Mouse (Mus musculus): Measurements from ENCODE around the gene Ggt6.

DNA sequence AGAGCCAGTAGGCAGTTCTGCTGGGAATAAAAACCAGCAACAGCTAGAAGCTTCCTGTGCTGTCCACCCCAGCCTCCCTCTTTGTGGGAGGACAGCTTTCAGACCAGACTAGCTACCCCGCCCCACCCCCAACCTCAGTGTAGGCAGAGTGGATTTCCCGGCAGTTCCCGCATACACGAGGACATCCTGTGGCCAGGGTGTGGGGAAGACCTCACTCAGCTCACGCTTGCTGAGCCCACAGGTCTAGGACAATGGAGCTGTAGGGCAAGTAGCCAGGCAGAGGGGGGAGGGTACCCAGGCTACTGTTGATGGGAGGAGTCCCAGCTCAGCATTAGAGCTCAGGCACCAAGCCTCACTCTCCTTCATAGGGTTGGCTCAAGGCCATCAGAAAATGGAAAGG lies 33.9 kb downstream of the Ggt6 start:
- TF ChIP-seq CTCF (IDR thresholded peaks at IDR 0.05; ENCODE audit: low read depth) (no peak), EP300 (IDR thresholded peaks at IDR 0.05; ENCODE audit: low read depth) (no peak)

Measured in liver, postnatal 0 days (tissue).